Mouse (Mus musculus): Measurements from ENCODE around the gene Gstt2.
"Not testable (repeated sequence)": the region's sequence is repeated elsewhere in the genome, so short reads cannot be mapped to it uniquely, and the experiment has no call there.

Gene Gstt2

GRCm38 (mm10) chr10:75854791-75855190 is 17.6 kb upstream of the Gstt2 start:
- no peak for DNase-seq

DNA sequence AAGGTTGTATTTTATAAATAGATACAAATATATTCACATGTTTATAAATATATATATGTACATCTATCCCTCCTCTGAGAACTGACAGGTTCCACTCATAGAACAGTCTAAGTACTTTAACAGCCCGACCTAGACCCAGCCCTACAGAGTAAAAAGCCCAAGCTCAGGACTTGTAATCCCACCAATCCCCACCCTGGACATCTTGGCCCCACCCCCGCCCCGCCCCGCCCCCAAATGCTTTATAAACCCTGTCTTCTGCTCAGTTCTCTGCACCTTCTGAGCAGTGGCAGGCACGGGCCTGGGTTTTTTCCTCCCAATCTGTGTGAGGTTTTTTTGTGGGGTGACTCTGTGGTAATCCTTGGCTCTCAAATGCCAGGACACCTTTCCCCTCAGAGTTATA is 16.9 kb upstream of the Gstt2 start:
- DNase-seq: no peak

- DNase-seq: peak; percentile 85
Observed at GRCm38 (mm10) chr10:75853452-75853851, 16.2 kb upstream of the Gstt2 start.

- DNase-seq: no peak
Observed at GRCm38 (mm10) chr10:75852539-75853125, 15.4 kb upstream of the Gstt2 start.

GRCm38 (mm10) chr10:75851681-75852080 is 14.5 kb upstream of the Gstt2 start:
- no peak for DNase-seq

DNA sequence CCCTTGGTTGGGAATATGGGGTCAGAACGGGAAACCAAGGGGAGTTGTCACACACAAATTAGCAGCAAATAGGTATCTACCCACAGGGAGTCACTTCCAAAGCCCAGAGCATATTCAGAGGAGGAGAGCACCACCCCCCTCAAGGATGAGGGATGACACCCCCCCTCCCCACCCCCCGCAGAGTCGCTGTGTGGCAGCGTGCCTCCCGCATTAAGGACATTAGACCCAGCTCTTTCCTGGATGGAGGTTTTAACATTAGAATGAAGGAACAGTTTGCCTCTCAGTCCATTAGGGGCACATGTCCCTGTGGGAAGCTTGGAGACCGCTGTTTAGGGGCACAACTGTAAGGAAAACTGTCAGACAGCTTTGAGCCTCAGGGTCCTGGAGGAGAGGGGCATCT is 13.9 kb upstream of the Gstt2 start:
- DNase-seq: no peak

- DNase-seq: no peak
Observed at GRCm38 (mm10) chr10:75848382-75848781, 11.2 kb upstream of the Gstt2 start.

GRCm38 (mm10) chr10:75845306-75845930 is 8.2 kb upstream of the Gstt2 start:
- DNase-seq: no peak

- no peak for DNase-seq
Observed at GRCm38 (mm10) chr10:75844800-75845199, 7.6 kb upstream of the Gstt2 start.

DNA sequence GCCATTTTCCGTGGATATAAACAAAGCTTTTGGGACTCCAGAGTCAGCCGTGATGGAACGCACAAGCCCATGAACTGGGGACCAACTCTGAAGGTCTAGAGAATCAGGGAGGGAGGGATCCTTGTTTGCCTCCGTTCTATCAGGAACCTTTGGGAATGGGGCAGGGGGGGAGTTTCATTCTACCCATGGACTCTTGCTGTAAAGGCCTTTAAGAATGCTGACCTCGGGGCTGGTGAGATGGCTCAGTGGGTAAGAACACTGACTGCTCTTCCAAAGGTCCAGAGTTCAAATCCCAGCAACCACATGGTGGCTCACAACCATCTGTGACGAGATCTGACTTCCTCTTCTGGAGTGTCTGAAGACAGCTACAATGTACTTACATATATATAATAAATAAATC is 6.7 kb upstream of the Gstt2 start:
- DNase-seq: not testable (repeated sequence)

DNA sequence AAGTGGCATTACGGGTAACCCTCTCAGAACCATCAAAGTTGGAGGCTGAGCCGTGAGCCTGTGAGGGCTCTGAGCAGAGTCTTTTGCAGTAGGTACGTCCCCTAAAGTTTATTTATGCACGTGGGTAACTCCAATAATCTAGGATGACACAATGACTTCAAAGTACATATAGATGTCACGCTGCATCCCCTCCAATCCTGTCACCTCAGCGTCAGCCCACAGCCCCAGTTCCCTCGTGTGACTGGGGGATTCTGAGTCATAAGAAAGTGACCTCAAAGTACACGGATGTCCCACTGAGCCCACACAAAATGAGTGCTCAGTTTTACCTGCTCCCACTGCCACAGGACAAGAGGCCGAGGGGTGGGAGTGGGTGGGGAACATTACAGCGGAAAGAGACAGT is 1.9 kb upstream of the Gstt2 start:
- DNase-seq: no peak

GRCm38 (mm10) chr10:75835761-75836531 is 1.3 kb downstream of the Gstt2 start:
- no peak for DNase-seq

DNA sequence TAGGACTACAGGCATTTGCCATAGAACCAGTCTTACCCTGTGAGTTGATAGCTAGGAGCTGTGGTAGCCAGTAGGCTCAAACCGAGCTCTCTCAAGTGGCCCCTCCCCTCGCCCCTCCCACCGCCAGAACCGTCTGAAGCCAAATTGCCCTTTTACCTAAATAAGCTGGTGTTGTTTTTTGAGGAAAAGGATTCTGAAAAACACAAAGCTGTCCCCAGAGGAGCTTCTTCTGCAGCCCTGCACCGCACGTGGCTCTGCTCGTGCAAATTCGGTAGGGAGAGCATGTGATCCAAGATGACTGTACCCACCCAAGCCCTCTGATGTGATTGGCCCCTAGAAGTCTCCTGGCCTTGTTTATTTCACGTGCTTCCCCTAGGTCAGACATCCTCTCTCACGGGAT is 1.9 kb downstream of the Gstt2 start:
- no peak for DNase-seq

DNA sequence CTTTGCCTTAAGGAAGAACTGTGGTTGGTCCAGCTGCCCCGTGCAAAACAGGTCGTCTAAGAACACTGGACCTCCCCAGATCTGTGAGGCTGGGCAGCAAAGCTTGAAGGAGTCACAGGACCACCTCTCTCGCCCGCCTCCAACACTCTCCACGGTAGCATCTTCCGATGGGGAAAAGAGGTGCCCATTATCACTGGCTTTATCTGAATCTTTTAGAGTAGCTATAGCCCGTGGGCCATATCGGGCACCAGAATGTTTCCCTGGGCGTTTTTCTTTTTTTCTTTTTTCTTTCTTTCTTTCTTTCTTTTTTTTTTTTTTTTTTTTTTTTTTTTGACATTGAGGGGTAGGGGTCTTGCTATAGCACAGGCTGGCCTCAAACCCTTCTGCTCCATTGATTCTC is 2.5 kb downstream of the Gstt2 start:
- no peak for DNase-seq

DNA sequence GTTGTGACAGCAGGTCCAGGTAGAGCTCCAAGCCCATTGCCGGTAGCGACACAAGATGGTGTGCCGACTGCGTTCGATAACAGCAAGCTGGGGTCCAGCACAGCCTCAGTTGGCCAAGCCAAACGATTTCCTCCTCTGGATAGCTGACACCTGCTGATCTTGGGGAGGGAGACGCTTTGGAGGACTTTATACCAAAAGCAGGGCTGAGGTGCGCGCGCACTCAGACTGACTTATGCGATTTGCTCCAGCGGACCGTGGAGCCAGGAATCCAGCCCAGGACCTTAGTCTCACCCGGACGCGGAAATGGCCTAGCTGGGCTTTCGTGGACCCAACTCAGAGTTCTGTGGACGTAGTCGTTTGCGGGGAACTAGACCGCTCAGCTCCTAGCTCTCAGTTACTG is 3.0 kb downstream of the Gstt2 start:
- peak; percentile 59 for DNase-seq

- DNase-seq: no peak
Observed at GRCm38 (mm10) chr10:75833456-75834080, 3.7 kb downstream of the Gstt2 start.

DNA sequence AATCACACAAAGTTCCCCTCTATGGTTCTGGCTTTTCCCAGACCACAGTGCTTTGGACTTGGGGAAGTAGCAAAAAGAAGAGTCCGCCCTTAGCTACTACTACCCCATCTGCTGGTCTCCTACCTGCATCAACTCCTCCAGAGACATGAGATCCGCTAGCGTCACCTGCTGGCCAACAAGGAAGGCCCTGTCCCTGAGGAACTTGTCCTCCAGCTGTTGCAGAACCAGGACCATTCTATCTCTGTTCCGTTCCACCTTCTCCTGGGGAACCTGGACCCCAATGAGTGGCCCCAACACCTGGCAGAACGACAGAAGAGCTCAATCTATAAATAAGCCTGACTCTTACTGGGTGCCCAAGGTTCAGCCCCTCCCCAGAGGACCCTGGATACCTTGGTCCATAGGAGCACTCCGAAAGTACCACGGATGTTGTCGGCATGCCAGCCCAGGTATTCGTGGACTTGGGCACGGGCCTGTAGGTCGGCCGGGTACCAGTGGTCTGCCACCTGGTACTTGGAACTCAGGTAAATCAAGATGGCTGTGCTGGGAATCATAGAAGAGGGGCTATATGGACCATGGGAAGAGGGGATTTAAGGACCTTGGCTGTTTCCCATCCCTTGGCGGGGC is 4.8 kb downstream of the Gstt2 start:
- no peak for DNase-seq

DNA sequence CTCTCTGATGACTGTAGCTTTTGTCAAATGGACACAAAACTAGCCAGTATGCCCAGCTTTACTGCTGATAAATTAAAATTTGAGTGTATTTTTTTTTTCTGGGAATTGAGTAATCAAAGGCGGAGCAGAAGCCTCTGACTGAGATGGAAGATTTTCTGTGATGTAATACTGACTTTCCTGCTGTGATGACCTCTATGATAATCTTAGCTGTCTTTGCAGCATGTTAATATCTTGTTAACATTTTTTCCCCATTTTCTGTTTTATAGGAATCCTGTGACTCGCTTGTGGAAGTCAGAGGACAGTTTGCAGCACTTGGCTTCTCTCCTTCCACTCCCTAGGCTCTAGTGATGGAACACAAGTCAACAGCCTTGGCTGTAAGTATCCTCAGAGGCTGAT is 7.0 kb downstream of the Gstt2 start:
- no peak for DNase-seq

GRCm38 (mm10) chr10:75829529-75830274 is 7.5 kb downstream of the Gstt2 start:
- DNase-seq: no peak

DNA sequence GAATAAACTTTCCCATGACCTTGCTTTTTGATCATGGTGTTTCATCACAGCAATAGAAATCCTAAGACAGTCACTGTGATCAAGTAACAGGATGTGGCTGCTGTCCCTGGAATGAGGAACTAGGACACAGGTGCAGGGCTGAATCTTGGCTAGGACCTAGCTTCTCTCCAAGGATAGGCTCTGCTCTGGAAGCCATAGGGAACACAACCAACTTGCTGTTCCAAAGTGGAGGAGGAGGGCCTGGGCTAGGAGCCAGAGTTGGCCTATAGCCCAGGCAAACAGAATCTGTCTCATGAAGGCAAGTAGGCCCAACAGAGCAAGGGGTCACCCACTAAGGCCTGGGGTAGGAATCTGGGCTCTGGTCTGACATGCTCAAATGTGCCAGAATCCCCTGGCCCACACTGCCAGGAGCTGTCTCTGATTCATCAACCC is 8.7 kb downstream of the Gstt2 start:
- DNase-seq: peak; percentile 75

- no peak for DNase-seq
Observed at GRCm38 (mm10) chr10:75827668-75828360, 9.4 kb downstream of the Gstt2 start.

DNA sequence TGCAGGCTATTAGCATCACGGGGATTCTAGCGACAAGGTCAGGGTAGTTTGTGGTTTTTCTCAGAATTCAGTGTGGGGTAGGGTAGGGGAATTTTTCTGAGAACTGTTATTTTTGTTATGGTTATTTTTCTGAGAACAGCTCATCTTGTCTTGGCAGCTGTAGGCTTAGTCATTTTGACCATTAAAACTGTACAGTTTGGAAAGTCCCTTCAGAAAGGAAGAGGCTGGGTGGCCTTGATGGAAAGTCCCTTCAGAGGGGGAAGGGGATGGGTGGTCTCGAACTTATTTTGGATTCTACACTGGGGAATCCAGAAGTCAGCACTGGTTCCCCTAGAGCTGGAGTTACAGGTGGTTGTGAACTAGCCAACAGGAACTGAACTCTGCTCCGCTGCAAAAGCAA is 12.7 kb downstream of the Gstt2 start:
- no peak for DNase-seq

Data from cerebellum, adult 11 months (tissue).